Mouse (Mus musculus) urinary bladder, postnatal 10 days (tissue): ENCODE data around the gene Vmn2r103.

Experiments used
- DNase-seq: peaks from one replicate; pipeline ENCODE4 v3.0.0; 2022; ENCODE audit warnings: low spot score

The Vmn2r103 gene

DNA sequence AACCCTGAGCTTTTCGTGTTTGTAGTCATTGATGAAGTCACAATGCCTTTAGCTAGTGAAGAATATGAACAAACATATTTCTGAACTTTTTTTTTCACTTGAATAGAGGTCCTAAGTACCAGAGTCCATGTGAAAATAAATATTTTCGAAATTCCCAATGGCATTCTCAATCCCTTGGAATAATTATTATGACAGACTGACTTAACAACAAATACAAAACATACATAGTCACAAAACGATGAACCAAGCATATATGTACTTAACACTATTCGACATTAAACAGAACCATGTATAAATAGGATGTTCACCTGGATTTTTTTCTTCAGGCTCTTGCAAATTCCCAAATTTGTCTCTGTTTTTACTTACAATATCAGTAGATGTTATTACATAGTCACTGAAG, at the start of gene Vmn2r103:
Gene Vmn2r103 (plus strand): TSS at position 301 of the 400 bp plus-strand sequence.
- DNase-seq = no peak

DNA sequence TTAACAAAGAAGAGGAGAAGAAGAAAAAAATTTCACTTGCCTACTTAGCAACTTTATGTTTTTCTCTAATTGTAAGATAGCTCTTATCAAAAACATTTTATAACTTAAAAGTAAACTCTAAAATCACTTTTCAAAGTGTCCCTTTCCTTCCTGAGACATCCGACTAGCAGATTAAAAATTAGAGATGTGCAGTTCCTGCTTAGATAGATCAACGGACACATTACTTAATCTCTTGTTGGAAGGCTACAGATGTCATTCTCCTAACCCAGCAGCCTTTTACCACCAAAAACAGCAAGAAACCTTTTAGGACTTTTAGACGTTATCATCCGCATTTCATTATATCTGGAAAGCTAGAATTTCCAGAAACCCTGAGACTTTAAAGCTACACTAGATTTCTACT, 5.8 kb downstream of the Vmn2r103 start:
- DNase-seq = no peak

DNA sequence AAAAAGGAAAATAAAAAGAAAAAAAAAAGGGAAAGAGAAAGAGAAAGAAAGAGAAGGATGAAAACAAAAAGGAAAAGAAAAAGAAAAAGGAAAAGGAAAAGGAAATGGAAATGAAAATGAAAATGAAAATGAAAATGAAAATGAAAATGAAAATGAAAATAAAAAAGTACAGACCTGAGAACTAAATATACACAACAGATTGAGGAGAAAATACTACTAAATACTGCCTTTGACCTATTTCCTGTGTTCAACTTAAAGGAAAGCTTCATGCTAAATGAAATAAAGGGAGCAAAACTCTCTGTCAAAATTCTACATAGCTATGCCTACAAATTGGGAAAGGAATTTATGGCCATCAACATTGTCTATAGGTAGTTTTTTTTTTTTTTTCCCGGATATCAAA, 16.1 kb downstream of the Vmn2r103 start:
- no peak for DNase-seq
